Mouse (Mus musculus): Measurements from ENCODE around the gene Art3.

Art3 gene

GRCm38 (mm10) chr5:92411461-92412140, 80.0 kb downstream of the Art3 start:
- DNase-seq (ENCODE audit: extremely low spot score, low read depth, low spot score) = no peak

GRCm38 (mm10) chr5:92413271-92413981, 81.8 kb downstream of the Art3 start:
- DNase-seq (ENCODE audit: extremely low spot score, low read depth, low spot score) = no peak

- DNase-seq (ENCODE audit: extremely low spot score, low read depth, low spot score) = no peak
Measured at GRCm38 (mm10) chr5:92413982-92414375, 82.4 kb downstream of the Art3 start.

GRCm38 (mm10) chr5:92424126-92424525, 92.5 kb downstream of the Art3 start:
- no peak for DNase-seq (ENCODE audit: extremely low spot score, low read depth, low spot score)

GRCm38 (mm10) chr5:92430723-92431122, 99.1 kb downstream of the Art3 start:
- DNase-seq (ENCODE audit: extremely low spot score, low read depth, low spot score) = no peak

- DNase-seq (ENCODE audit: extremely low spot score, low read depth, low spot score) = no peak
Measured at GRCm38 (mm10) chr5:92431611-92432010, 100.0 kb downstream of the Art3 start.

- no peak for DNase-seq (ENCODE audit: extremely low spot score, low read depth, low spot score)
Measured at GRCm38 (mm10) chr5:92434070-92434469, 102.4 kb downstream of the Art3 start.

- DNase-seq (ENCODE audit: extremely low spot score, low read depth, low spot score) = no peak
Measured at GRCm38 (mm10) chr5:92434571-92434985, 103.0 kb downstream of the Art3 start.

GRCm38 (mm10) chr5:92435025-92435584, 103.5 kb downstream of the Art3 start, which contains the start of gene Nup54:
Gene Nup54 (minus strand): TSS chr5:92435219.
- peak; percentile 89 for DNase-seq (ENCODE audit: extremely low spot score, low read depth, low spot score)

GRCm38 (mm10) chr5:92438540-92438939, 106.9 kb downstream of the Art3 start:
- DNase-seq (ENCODE audit: extremely low spot score, low read depth, low spot score) = no peak

GRCm38 (mm10) chr5:92441494-92441893, 109.9 kb downstream of the Art3 start:
- DNase-seq (ENCODE audit: extremely low spot score, low read depth, low spot score) = no peak

GRCm38 (mm10) chr5:92442914-92443313, 111.3 kb downstream of the Art3 start:
- no peak for DNase-seq (ENCODE audit: extremely low spot score, low read depth, low spot score)

GRCm38 (mm10) chr5:92445016-92445415, 113.4 kb downstream of the Art3 start:
- no peak for DNase-seq (ENCODE audit: extremely low spot score, low read depth, low spot score)

- DNase-seq (ENCODE audit: extremely low spot score, low read depth, low spot score) = no peak
Measured at GRCm38 (mm10) chr5:92446736-92447135, 115.1 kb downstream of the Art3 start.

GRCm38 (mm10) chr5:92452876-92453275, 121.2 kb downstream of the Art3 start:
- DNase-seq (ENCODE audit: extremely low spot score, low read depth, low spot score) = no peak

GRCm38 (mm10) chr5:92457410-92457809, 125.8 kb downstream of the Art3 start:
- DNase-seq (ENCODE audit: extremely low spot score, low read depth, low spot score) = no peak

GRCm38 (mm10) chr5:92458726-92459125, 127.1 kb downstream of the Art3 start:
- DNase-seq (ENCODE audit: extremely low spot score, low read depth, low spot score) = no peak

GRCm38 (mm10) chr5:92461321-92461720, 129.7 kb downstream of the Art3 start:
- peak; percentile 12 for DNase-seq (ENCODE audit: extremely low spot score, low read depth, low spot score)
